Mouse (Mus musculus) hindbrain, embryonic 14.5 days (tissue): Measurements from ENCODE around the gene Tbcc. TPM values are rescaled to one million over a fixed set of nuclear protein-coding genes. Genes with fewer than 3 reads are reported as not detected.

ENCODE experiments used
- ATAC-seq: fragments of 200-750 bp; cut with Nextera tagmentation; 2 replicates; pipeline ENCODE4 v1.8.0; 2017; ENCODE audit warnings: moderate number of reproducible peaks, mild to moderate bottlenecking, moderate TSS enrichment, moderate library complexity; ENCODE audit not compliant: low FRiP score
- DNase-seq: peaks from one replicate; pipeline ENCODE4 v3.0.0-alpha.2; 2015; ENCODE audit warnings: low spot score
- H3K27ac ChIP-seq: fragments of 300-500 bp; sonication (generic); 2 replicates; pipeline ENCODE4 v1.5.1; 2014; ENCODE audit warnings: mild to moderate bottlenecking, moderate library complexity
- H3K27me3 ChIP-seq: fragments of 300-500 bp; sonication (generic); 2 replicates; pipeline ENCODE4 v1.6.1; 2014; ENCODE audit warnings: mild to moderate bottlenecking, low read length, mixed read lengths; ENCODE audit not compliant: control insufficient read depth, insufficient read depth
- H3K36me3 ChIP-seq: fragments of 300-500 bp; sonication (generic); replicated peaks from 2 replicates; pipeline ENCODE4 v1.6.1; 2014; ENCODE audit not compliant: control insufficient read depth, insufficient read depth
- H3K4me1 ChIP-seq: fragments of 300-500 bp; sonication (generic); replicated peaks from 2 replicates; pipeline ENCODE4 v1.6.1; 2014; ENCODE audit warnings: antibody characterized with exemption, low read length, mixed read lengths; ENCODE audit not compliant: control insufficient read depth, insufficient read depth
- H3K4me2 ChIP-seq: fragments of 300-500 bp; sonication (generic); replicated peaks from 2 replicates; pipeline ENCODE4 v1.6.1; 2014; ENCODE audit warnings: mild to moderate bottlenecking, moderate library complexity
- H3K4me3 ChIP-seq: fragments of 300-500 bp; sonication (generic); replicated peaks from 2 replicates; pipeline ENCODE4 v1.5.1; 2014; ENCODE audit warnings: mild to moderate bottlenecking, low read length
- H3K9ac ChIP-seq: fragments of 300-500 bp; sonication (generic); 2 replicates; pipeline ENCODE4 v1.6.1; 2014
- H3K9me3 ChIP-seq: fragments of 300-500 bp; sonication (generic); 2 replicates; pipeline ENCODE4 v1.6.1; 2016; ENCODE audit warnings: low read length; ENCODE audit not compliant: control insufficient read depth
- WGBS: fragments of 180-500 bp; shearing (Covaris S2); extraction: QIAGEN DNeasy Blood & Tissue Kit; methylation state at CpG from one replicate; pipeline ENCODE4 v1.1.7; 2014; 5-methylcytosine and 5-hydroxymethylcytosine counted together
- polyA plus RNA-seq: library from polyadenylated mRNA; unstranded; fragments of >200 nt; fragmentation: Nextera tagmentation; extraction: Ambion mirVana; gene quantifications from 2 replicates; pipeline ENCODE4 v1.2.1, GENCODE M21; 2014

Tbcc gene
- polyA plus RNA-seq, 1 experiment from 2014 or later, result 61.6 TPM

- Histone ChIP-seq H3K4me3 (no peak overlapping the region), H3K4me1 (no peaks in the 10 kb centered on the region), H3K4me2 (no peak overlapping the region), H3K9ac (no peak overlapping the region), H3K36me3 (peaks cover 99% of the 10 kb centered on the region), H3K27me3 (no peaks in the 10 kb centered on the region), H3K9me3 (no peaks in the 10 kb centered on the region), H3K27ac (no peak overlapping the region)
- no peak for ATAC-seq
- no peak for DNase-seq
- 94% methylated on average over 8 of the region's 8 CpGs for WGBS
These were observed 50.0 kb downstream of the Tbcc start for GRCm38 (mm10) chr17:46940461-46940860.

Other genes with a start within 250 kb of the Tbcc start
- gene Klc4, start 244.7 kb upstream of the Tbcc start, polyA plus RNA-seq, result 26.2 and 30.5 TPM in 2 replicates
- gene Mrpl2, start 244.5 kb upstream of the Tbcc start, polyA plus RNA-seq, result 66.5 and 71.2 TPM in 2 replicates
- 29.7 and 30.2 TPM in 2 replicates for gene Cul7, start 240.3 kb upstream of the Tbcc start, polyA plus RNA-seq
- 41.6 and 44.7 TPM in 2 replicates for gene Rrp36, start 216.3 kb upstream of the Tbcc start, polyA plus RNA-seq
- gene Mea1, start 211.9 kb upstream of the Tbcc start, polyA plus RNA-seq, result 279 and 280 TPM in 2 replicates
- gene Klhdc3, start 209.8 kb upstream of the Tbcc start, polyA plus RNA-seq, result 154 and 155 TPM in 2 replicates
- 78.2 and 92.8 TPM in 2 replicates for gene Ppp2r5d, start 185.6 kb upstream of the Tbcc start, polyA plus RNA-seq
- gene Pex6, start 179.2 kb upstream of the Tbcc start, polyA plus RNA-seq, result 23.1 and 24.4 TPM in 2 replicates
- 0.88 and 1.1 TPM in 2 replicates for gene Gnmt, start 161.5 kb upstream of the Tbcc start, polyA plus RNA-seq
- 60.0 and 60.4 TPM in 2 replicates for gene Cnpy3, start 138.5 kb upstream of the Tbcc start, polyA plus RNA-seq
- 0.21 and 0.35 TPM in 2 replicates for gene Ptcra, start 127.0 kb upstream of the Tbcc start, polyA plus RNA-seq
- gene 2310039H08Rik, start 118.0 kb upstream of the Tbcc start, polyA plus RNA-seq, result 54.1 and 68.5 TPM in 2 replicates
- gene Rpl7l1, start 108.0 kb upstream of the Tbcc start, polyA plus RNA-seq, result 73.8 and 81.9 TPM in 2 replicates
- 9.8 and 11.7 TPM in 2 replicates for gene Bicral, start 32.2 kb upstream of the Tbcc start, polyA plus RNA-seq
- gene Prph2, start 19.8 kb downstream of the Tbcc start, polyA plus RNA-seq, result not detected in 2 replicates
- gene Ubr2, start 119.9 kb downstream of the Tbcc start, polyA plus RNA-seq, result 22.5 and 22.9 TPM in 2 replicates